Mouse (Mus musculus): ENCODE results near the gene Sh3gl2.

Gene Sh3gl2

GRCm38 (mm10) chr4:85613331-85613730, 408.4 kb downstream of the Sh3gl2 start:
- DNase-seq (ENCODE audit: low spot score), result no peak

GRCm38 (mm10) chr4:85618746-85619145, 413.8 kb downstream of the Sh3gl2 start:
- no peak for DNase-seq (ENCODE audit: low spot score)

- no peak for DNase-seq (ENCODE audit: low spot score)
These were observed 414.3 kb downstream of the Sh3gl2 start for GRCm38 (mm10) chr4:85619261-85619660.

- DNase-seq (ENCODE audit: low spot score), result no peak
These were observed 424.5 kb downstream of the Sh3gl2 start for GRCm38 (mm10) chr4:85629381-85629780.

GRCm38 (mm10) chr4:85669271-85669670, 464.3 kb downstream of the Sh3gl2 start:
- no peak for DNase-seq (ENCODE audit: low spot score)

GRCm38 (mm10) chr4:85669735-85670134, 464.8 kb downstream of the Sh3gl2 start:
- no peak for DNase-seq (ENCODE audit: low spot score)

GRCm38 (mm10) chr4:85672290-85672689, 467.4 kb downstream of the Sh3gl2 start:
- DNase-seq (ENCODE audit: low spot score), result no peak

- no peak for DNase-seq (ENCODE audit: low spot score)
These were observed 472.7 kb downstream of the Sh3gl2 start for GRCm38 (mm10) chr4:85677621-85678020.

- DNase-seq (ENCODE audit: low spot score), result no peak
These were observed 481.2 kb downstream of the Sh3gl2 start for GRCm38 (mm10) chr4:85686160-85686559.
